Mouse (Mus musculus): ENCODE data around the gene Rere. TPM values are rescaled to one million over a fixed set of nuclear protein-coding genes. Genes with fewer than 3 reads are reported as not detected.
A peak's percentile ranks its signal among the peaks of the same experiment; 100 is the strongest.
"Not testable (repeated sequence)": the region's sequence is repeated elsewhere in the genome, so short reads cannot be mapped to it uniquely, and the experiment has no call there.

Gene Rere
- polyA plus RNA-seq, 1 experiment, result 61.3 TPM

DNA sequence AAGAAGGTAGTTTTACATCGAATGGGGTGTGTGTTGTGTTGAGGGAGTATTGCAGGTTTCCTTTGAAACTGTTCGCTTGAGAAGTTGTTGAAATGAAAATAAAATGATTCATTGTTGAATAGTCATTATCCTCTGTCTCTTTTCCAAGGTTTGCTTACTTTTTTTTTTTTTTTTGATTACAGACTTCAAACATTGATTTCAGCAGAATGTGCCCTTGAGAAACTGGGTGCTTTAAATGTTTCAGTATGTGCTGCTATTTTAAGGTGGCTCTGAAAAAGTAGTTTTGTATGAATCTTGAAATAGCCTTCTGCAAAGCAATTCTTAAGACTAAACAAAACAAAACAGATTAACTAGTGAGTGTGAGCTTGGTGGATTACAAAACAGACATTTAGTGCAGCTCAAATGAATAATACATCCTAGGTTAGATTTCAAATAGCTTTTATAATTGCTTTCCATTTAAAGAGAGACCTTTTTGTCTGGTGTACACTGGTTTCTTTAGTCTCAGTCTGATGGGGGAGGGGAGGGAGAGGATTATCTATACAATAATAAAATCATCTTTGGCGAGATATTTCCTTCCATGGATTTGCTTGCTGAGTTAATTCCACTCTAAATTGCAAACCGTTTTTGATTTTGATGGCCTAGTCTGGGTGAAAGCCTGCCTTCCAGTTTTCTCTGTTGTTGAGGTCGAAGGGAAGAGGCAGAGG, 1.3 kb downstream of the Rere start:
- no peak overlapping the region for H3K4me3 ChIP-seq (replicated peaks; ENCODE audit: control insufficient read depth, low read depth, low read length)
- TF ChIP-seq POLR2A (IDR thresholded peaks at IDR 0.05; ENCODE audit: borderline replicate concordance, control insufficient read depth, low read depth, low read length) (no peak), CTCF (IDR thresholded peaks at IDR 0.05; ENCODE audit: control insufficient read depth, insufficient read depth, low read length) (no peak)
- H3K4me1 ChIP-seq (ENCODE audit: control insufficient read depth, insufficient read depth, low read length), result no peaks in the 10 kb centered on the region; the same call in none of the 2 replicates
- WGBS, result 49% methylated on average over 5 of the region's 5 CpGs
- no peak overlapping the region for H3K27ac ChIP-seq (ENCODE audit: control insufficient read depth, insufficient read depth, low read depth, low read length, poor library complexity)

DNA sequence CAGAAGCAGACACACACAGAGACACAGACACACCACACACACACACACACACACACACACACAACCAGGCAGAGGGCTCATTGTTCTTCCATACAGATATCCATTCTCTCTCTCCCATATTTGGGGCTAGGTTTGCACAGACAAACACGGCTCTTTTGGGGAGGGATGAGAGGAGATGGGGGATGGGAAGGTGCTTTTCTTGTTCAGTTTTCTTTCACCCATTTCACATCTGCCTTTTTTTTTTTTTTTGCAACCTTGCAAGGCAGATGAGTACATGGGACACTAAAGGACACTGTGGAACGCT, 1.8 kb downstream of the Rere start:
- 77% methylated on average over 2 of the region's 2 CpGs for WGBS
- Histone ChIP-seq H3K4me3 (replicated peaks; ENCODE audit: control insufficient read depth, low read depth, low read length) (no peak overlapping the region), H3K4me1 (ENCODE audit: control insufficient read depth, insufficient read depth, low read length) (no peaks in the 10 kb centered on the region; the same call in none of the 2 replicates), H3K27ac (ENCODE audit: control insufficient read depth, insufficient read depth, low read depth, low read length, poor library complexity) (no peak overlapping the region)
- TF ChIP-seq CTCF (IDR thresholded peaks at IDR 0.05; ENCODE audit: control insufficient read depth, insufficient read depth, low read length) (no peak), POLR2A (IDR thresholded peaks at IDR 0.05; ENCODE audit: borderline replicate concordance, control insufficient read depth, low read depth, low read length) (no peak)

DNA sequence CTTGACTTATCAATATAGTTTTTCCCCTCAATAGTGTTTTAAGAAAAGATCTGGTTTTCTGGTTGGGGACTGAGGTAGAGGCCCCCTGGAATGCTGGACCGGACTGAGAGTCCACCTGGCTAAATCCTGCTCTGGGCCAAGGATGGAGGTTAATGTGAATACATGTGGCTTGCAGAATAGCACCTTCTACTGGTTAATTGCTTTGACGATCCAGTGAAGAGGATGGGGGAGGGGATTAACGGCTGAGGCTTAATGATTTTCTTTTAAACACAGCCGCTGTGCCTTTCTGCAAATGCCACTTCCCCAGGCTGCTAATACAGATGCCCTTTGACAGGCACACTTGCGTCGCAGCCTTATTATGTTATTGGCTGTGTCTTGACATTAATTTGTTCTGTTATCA, 2.5 kb downstream of the Rere start:
- WGBS, result 19% methylated on average over 6 of the region's 6 CpGs
- H3K4me3 ChIP-seq (replicated peaks; ENCODE audit: control insufficient read depth, low read depth, low read length), result no peak overlapping the region
- TF ChIP-seq POLR2A (IDR thresholded peaks at IDR 0.05; ENCODE audit: borderline replicate concordance, control insufficient read depth, low read depth, low read length) (no peak), CTCF (IDR thresholded peaks at IDR 0.05; ENCODE audit: control insufficient read depth, insufficient read depth, low read length) (no peak)
- no peaks in the 10 kb centered on the region; the same call in none of the 2 replicates for H3K4me1 ChIP-seq (ENCODE audit: control insufficient read depth, insufficient read depth, low read length)
- H3K27ac ChIP-seq (ENCODE audit: control insufficient read depth, insufficient read depth, low read depth, low read length, poor library complexity), result no peak overlapping the region

DNA sequence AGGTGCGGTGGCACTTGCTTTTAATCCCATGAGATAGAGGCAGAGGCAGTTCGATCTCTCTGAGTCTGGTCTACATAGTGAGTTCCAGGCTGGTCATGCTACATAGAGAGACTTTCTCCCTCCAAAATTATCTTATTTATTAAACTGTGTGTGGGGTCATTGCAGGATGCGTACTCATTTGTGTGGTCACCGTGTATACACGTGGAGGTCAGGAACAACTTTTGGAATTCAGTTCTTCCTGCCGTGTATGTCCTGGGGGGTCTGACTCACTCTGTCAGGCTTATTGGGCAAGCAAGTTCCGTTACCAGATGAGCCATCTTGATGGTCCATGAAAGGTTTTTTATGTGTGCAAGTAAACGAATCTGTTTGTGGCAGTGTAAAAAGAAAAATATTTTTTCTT, 5.5 kb downstream of the Rere start:
- WGBS, result 77% methylated on average over 8 of the region's 8 CpGs
- H3K4me1 ChIP-seq (ENCODE audit: control insufficient read depth, insufficient read depth, low read length), result no peaks in the 10 kb centered on the region; the same call in none of the 2 replicates

DNA sequence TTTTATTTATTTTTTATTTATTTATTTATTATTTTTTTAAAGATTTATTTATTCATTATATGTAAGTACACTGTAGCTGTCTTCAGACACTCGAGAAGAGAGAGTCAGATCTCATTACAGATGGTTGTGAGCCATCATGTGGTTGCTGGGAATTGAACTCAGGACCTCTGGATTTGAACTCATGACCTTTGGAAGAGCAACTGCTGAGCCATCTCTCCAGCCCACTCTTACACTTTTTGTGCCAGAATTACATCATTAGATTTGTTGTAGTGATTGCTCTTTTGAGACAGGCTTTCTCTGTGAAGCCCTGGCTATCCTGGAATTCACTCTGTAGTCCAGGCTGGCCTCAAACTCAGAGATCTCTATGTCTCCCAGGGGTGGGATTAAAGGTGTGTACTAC, 6.0 kb downstream of the Rere start:
- 66% methylated on average over 1 of the region's 1 CpGs for WGBS
- not testable (repeated sequence) for H3K4me1 ChIP-seq (ENCODE audit: control insufficient read depth, insufficient read depth, low read length); H3K4me3 ChIP-seq (replicated peaks; ENCODE audit: control insufficient read depth, low read depth, low read length); H3K27ac ChIP-seq (ENCODE audit: control insufficient read depth, insufficient read depth, low read depth, low read length, poor library complexity)

More for the DNA sequence above, 5.5 kb downstream of the Rere start:
- Histone ChIP-seq H3K4me3 (replicated peaks; ENCODE audit: control insufficient read depth, low read depth, low read length) (no peak overlapping the region), H3K27ac (ENCODE audit: control insufficient read depth, insufficient read depth, low read depth, low read length, poor library complexity) (no peak overlapping the region)
- TF ChIP-seq POLR2A (IDR thresholded peaks at IDR 0.05; ENCODE audit: borderline replicate concordance, control insufficient read depth, low read depth, low read length), result no peak
- no peak for TF ChIP-seq CTCF (IDR thresholded peaks at IDR 0.05; ENCODE audit: control insufficient read depth, insufficient read depth, low read length)

DNA sequence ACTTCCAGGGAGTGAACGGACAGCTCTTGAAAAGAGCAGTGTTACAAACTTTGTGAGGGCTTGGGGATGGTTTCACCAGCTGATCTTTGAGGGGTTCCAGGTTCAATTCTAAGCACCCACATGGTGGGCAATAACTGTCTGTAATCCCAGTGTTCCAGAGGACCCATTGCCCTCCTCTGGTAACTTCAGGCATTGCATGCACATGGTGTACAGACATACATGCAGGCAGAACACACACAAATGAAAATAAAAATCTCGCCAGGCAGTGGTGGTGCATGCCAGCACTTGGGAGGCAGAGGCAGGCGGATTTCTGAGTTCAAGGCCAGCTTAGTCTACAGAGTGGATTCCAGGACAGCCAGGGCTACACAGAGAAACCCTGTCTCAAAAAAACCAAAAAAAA, 10.5 kb downstream of the Rere start:
- TF ChIP-seq POLR2A (IDR thresholded peaks at IDR 0.05; ENCODE audit: borderline replicate concordance, control insufficient read depth, low read depth, low read length), result no peak
- 0 out of 2 replicates have a peak, but pooled peaks have one; percentile 10 for TF ChIP-seq CTCF (IDR thresholded peaks at IDR 0.05; ENCODE audit: control insufficient read depth, insufficient read depth, low read length)

DNA sequence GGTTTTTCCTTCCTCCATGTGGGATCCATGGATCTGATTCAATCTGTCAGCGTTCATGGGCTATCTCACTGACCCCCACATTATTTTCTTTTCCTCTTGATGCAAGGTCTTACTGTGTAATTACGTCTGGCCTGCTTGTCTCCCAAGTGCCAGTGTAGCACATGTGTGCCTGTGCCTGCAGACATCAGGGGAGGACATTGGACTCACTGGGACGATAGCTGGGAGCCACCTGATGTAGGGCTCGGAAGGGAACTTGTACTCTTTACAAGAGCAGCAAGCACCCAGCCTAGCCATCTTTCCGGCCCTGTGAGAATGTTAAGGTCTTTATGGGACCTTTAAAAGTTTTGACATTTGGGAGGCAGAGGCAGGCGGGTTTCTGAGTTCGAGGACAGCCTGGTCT, 13.4 kb downstream of the Rere start:
- Histone ChIP-seq H3K27ac (ENCODE audit: control insufficient read depth, insufficient read depth, low read depth, low read length, poor library complexity) (no peak overlapping the region), H3K4me3 (replicated peaks; ENCODE audit: control insufficient read depth, low read depth, low read length) (no peak overlapping the region), H3K4me1 (ENCODE audit: control insufficient read depth, insufficient read depth, low read length) (no peaks in the 10 kb centered on the region; the same call in 1 of the 2 replicates)
- TF ChIP-seq POLR2A (IDR thresholded peaks at IDR 0.05; ENCODE audit: borderline replicate concordance, control insufficient read depth, low read depth, low read length), result no peak
- no peak for TF ChIP-seq CTCF (IDR thresholded peaks at IDR 0.05; ENCODE audit: control insufficient read depth, insufficient read depth, low read length)
- 85% methylated on average over 7 of the region's 7 CpGs for WGBS

More for the DNA sequence above, 10.5 kb downstream of the Rere start:
- Histone ChIP-seq H3K27ac (ENCODE audit: control insufficient read depth, insufficient read depth, low read depth, low read length, poor library complexity) (no peak overlapping the region), H3K4me3 (replicated peaks; ENCODE audit: control insufficient read depth, low read depth, low read length) (no peak overlapping the region), H3K4me1 (ENCODE audit: control insufficient read depth, insufficient read depth, low read length) (no peaks in the 10 kb centered on the region)
- 81% methylated on average over 3 of the region's 3 CpGs for WGBS

DNA sequence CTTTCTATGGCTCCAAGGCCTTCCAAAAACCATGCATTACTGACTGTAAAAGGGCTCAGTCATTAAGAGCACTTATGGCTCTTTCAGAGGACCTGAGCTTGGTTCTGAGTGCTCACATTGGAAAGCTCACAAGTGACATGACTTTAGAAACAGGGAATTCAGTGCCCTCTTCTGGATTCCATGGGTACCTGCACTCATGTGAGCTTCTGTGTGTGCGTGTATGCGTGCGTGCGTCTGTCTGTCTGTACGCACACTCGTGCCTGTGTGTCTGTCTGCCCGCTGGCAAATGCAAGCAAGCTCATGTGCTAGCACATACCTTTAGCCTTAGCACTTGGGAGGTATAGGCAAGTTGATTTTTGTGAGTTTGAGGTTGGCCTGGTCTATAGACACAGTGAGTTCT, 14.5 kb downstream of the Rere start:
- Histone ChIP-seq H3K27ac (ENCODE audit: control insufficient read depth, insufficient read depth, low read depth, low read length, poor library complexity) (no peak overlapping the region), H3K4me3 (replicated peaks; ENCODE audit: control insufficient read depth, low read depth, low read length) (no peak overlapping the region), H3K4me1 (ENCODE audit: control insufficient read depth, insufficient read depth, low read length) (no peaks in the 10 kb centered on the region; the same call in 1 of the 2 replicates)
- no peak for TF ChIP-seq CTCF (IDR thresholded peaks at IDR 0.05; ENCODE audit: control insufficient read depth, insufficient read depth, low read length)
- TF ChIP-seq POLR2A (IDR thresholded peaks at IDR 0.05; ENCODE audit: borderline replicate concordance, control insufficient read depth, low read depth, low read length), result no peak
- 85% methylated on average over 7 of the region's 7 CpGs for WGBS

DNA sequence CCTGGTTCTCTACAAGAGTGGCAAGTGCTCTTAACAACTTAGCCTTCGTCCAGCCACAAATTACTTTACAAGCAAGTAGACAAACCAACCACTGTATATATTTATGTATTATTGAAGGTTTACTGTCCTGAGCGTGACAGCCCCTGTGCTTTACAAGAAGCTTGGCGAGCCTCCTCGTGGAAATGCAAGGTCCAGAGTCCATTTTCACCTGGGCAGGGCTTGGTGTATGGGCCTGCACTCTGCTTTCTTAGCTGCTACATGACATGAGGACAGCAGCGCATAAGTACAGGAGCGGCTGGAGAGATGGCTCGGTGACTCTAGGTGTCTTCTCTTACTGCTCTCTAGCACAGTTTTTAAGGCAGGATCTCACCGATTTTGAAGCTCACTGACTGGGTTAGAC, 21.3 kb downstream of the Rere start:
- TF ChIP-seq CTCF (IDR thresholded peaks at IDR 0.05; ENCODE audit: control insufficient read depth, insufficient read depth, low read length), result no peak
- no peak for TF ChIP-seq POLR2A (IDR thresholded peaks at IDR 0.05; ENCODE audit: borderline replicate concordance, control insufficient read depth, low read depth, low read length)
- WGBS, result 84% methylated on average over 8 of the region's 8 CpGs
- H3K4me1 ChIP-seq (ENCODE audit: control insufficient read depth, insufficient read depth, low read length), result no peaks in the 10 kb centered on the region; the same call in 1 of the 2 replicates
- no peak overlapping the region for H3K4me3 ChIP-seq (replicated peaks; ENCODE audit: control insufficient read depth, low read depth, low read length)
- H3K27ac ChIP-seq (ENCODE audit: control insufficient read depth, insufficient read depth, low read depth, low read length, poor library complexity), result no peak overlapping the region

All from bone marrow, adult 2 months (tissue).